16 mouse cellular contexts compared by ENCODE assay signal in genomic region chr14:98721033-98721432, GRCm38 (mm10).
"Had no signal": no experiment of that assay in that cellular context is flagged by ENCODE, and none has a peak within 500 bp of the region (broad histone marks: within the 10 kb centered on the region; RNA-seq: fewer than 3 reads in every experiment).

No protein-coding gene starts in this region.

- H3K4me1 ChIP-seq: neural tube, embryonic 13.5 days; neural tube, embryonic 15.5 days; stomach, embryonic 15.5 days had no signal

- H3K27ac ChIP-seq: neural tube, embryonic 13.5 days; neural tube, embryonic 15.5 days; stomach, embryonic 15.5 days; stomach, postnatal 0 days had no signal

- H3K9ac ChIP-seq: neural tube, embryonic 13.5 days; neural tube, embryonic 15.5 days; stomach, embryonic 15.5 days had no signal

- H3K4me3 ChIP-seq: neural tube, embryonic 13.5 days; neural tube, embryonic 15.5 days; stomach, embryonic 15.5 days had no signal

- H3K27me3 ChIP-seq: neural tube, embryonic 13.5 days; neural tube, embryonic 15.5 days; stomach, embryonic 15.5 days had no signal

- H3K36me3 ChIP-seq: neural tube, embryonic 13.5 days; neural tube, embryonic 15.5 days; stomach, embryonic 15.5 days had no signal

- DNase-seq: retina, postnatal 1 day; right cerebral cortex, adult 18-20 months; right cerebral cortex, postnatal 14 days; right cerebral cortex, postnatal 25 days; right cerebral cortex, postnatal 4 days; spleen, adult 18-20 months; thymus, adult 18-20 months; thymus, adult 2 months; thymus, postnatal 14 days; thymus, postnatal 25 days; thymus, postnatal 36 days; thymus, postnatal 4 days had no signal

- H3K9me3 ChIP-seq: neural tube, embryonic 13.5 days; neural tube, embryonic 15.5 days; stomach, embryonic 15.5 days had no signal
